Mouse (Mus musculus) Muller cell, postnatal 12 days (primary cell): ENCODE measurements at regions not wholly inside any gene's neighbourhood (a gene's known extent, or its start where the extent isn't known, plus 50 kb on each side); places are given as distances from the start of the nearest gene placed in this dataset.

Source experiments
- DNase-seq: peaks from one replicate; pipeline ENCODE4 v3.0.0-alpha.2; 2015; ENCODE audit errors: inconsistent ontology term

DNA sequence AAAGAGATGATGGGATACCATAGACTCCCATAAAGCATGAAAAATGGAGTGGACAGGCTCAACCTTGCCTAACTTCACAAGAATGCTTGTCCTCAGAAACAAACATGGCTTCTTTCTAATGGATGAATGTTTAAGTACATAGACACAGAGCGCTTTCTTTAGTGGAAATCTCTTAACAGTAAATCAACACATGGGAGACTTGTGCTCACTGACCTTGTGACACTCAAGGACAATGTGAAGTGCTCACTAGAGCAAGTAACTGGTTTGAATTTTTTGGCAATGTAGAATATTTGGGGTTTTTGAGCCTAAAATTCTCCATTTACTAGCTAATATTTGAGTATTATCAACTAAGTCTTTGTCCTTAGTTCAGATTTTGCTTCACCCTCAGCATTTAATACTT is 88.0 kb downstream of the Tent5c start:
- DNase-seq: no peak

- DNase-seq: no peak
These were observed 91.6 kb downstream of the Tent5c start for GRCm38 (mm10) chr3:100397491-100397890.

GRCm38 (mm10) chr3:100394911-100395604 is 94.1 kb downstream of the Tent5c start:
- no peak for DNase-seq

- no peak for DNase-seq
These were observed 95.2 kb downstream of the Tent5c start for GRCm38 (mm10) chr3:100393956-100394355.

- no peak for DNase-seq
These were observed 106.9 kb downstream of the Tent5c start for GRCm38 (mm10) chr3:100382181-100382580.

- DNase-seq: no peak
These were observed 107.8 kb downstream of the Tent5c start for GRCm38 (mm10) chr3:100381363-100381762.

- no peak for DNase-seq
These were observed 113.0 kb downstream of the Tent5c start for GRCm38 (mm10) chr3:100376162-100376561.

DNA sequence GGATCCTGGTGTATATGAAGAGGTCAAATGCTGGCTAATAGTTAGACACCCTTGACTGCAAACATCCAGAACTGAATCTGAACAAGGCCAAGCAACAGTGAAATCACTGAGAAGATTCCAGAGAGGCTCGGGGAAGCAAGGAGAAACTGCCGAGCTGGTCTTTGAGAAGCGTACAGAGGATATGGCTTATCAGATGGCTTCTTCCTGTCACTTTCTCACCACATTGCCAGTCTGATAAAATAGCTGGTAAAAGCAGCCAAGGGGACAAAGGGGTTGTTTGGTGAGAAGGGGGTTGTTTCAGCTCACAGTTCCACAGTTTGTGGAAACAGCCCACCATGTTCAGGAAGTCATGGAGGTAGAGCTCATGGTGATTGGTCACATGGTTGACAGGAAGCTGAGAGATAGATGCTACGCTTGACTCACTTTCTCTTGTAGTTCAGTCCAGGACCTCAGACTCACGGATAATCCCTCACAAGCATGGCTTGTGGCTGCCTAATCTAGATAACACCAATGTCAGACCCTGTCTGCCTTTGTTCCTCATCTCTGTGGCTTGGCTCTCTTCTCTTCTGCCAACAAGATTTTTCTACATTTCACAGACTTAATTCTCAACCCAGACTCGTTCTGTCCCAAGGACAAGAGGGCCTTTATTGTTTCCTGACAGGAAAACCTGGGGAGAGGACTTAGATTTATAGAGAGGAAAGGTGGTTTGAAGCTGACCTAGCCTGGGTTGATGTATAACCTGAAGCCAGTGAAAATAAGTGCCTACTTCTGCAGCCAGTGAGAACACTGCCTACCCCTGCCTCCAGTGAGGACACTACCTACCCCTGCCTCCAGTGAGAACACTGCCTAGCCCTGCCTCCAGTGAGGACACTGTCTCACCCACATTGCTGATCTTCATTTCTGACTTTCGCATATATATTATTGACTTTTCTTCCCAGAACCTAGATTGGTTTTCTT is 122.0 kb downstream of the Tent5c start:
- DNase-seq: no peak

DNA sequence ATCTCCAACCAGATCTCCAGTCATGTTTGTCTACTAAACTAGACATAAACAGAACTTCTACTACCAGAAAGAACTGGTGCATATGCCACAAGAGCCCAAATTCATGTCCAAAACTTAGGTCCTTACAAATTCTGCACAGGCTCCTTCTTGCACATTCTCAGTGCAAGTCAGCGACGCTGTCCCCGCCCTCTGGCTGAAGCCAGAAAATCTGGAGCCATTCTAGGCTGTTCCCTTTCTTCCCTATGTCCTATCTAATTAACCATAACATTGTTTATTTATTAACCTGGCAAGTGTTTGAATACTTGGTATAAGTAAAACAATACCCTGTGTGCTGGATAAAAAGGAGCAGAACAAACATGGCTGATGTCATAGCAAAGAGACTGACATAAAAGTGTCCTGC is 122.7 kb downstream of the Tent5c start:
- DNase-seq: no peak

- DNase-seq: no peak
These were observed 123.7 kb downstream of the Tent5c start for GRCm38 (mm10) chr3:100365354-100365945.

DNA sequence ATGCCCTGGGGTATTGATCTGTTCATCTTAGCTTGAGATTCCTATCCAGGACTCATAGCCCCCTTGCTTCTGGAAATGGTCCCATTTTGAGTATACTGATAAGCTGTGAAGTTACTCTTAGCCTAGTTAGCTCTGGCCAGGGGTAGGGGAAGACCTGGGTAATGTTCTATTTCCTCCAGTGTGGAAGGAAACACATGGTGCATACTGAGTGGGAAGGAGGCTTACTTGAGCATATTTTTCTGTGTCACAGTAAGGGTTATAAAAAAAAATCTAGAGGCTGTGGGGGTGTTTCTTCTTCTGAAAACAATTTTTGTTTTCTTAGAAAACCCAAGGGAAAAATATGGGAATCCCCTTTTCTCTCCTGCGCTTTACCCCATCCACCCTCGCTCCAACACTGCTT is 124.4 kb downstream of the Tent5c start:
- DNase-seq: no peak

DNA sequence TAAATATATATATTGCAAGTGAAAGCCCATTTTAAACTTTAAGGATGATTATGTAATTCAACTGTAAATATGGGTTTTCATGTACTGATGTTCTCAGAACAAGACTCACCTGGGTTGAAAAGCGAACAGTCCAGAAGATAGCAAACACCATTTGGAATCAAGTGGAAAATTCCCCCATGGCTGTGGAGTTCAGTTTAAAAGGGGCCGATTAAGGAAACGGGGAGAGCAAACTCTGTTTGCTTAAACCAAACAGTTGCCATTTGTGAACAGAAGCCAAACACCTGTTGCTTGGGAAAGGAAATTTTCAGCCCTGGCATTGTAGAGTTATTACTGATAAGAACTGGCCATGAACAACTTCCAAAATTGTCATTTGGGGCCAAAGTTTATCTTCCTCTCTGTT is 126.1 kb downstream of the Tent5c start:
- no peak for DNase-seq

- DNase-seq: no peak
These were observed 129.1 kb downstream of the Tent5c start for GRCm38 (mm10) chr3:100360019-100360418.

DNA sequence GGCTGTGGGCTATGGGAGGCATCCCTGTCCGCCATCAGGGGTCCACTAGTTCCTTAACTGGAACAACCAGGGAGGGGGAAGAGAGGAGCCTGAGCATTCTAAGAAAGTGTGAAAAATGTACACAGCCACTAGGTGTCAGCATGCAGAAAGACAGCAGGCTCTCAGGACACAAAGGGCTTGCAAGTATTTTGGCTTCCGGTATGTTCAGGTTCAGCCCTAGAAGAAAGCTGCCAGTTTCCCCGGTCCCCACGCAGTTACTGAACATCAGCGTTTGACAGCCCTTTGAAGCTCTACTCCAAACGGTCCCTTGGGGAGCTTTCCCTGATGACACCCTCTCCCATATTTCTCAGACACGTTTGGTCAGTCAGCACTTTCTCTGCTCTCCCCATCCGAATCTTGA is 130.1 kb downstream of the Tent5c start:
- DNase-seq: peak; percentile 54

DNA sequence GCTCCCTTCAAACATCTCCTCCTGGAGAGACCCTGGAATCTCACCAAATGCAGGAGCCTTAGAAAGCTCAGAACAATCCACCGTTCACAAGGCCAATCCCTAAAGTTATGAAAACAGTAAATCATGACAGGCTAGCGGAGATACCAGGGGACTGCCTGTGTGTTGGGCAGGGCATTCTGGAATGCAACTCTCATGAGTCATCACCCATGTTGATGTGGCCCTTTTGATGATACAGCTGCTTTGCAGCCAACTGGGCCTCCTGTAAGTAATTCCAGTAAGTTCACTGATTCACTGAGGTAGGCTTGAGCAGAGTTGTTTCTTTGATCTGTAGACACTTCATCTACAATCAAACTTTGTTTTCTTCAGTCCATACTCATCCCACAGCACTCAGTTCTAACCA is 155.6 kb downstream of the Tent5c start:
- peak; percentile 66 for DNase-seq

DNA sequence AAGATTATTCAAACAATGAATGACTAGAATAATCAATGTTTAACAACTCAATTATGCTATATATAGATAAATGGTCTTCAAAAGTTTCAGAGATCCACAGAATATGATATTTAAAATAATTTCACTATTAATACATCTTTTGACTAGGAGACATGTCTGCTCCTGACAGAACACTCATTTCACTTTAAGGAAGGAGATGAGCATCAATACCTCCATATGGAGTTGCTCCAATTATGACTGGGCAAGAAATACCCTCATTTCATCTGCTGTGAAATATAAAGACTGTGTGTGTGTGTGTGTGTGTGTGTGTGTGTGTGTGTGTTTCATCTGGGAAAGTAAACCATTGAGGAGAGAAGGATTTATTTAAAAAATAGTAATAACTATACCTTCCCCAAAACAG is 156.2 kb upstream of the Wdr3 start:
- no peak for DNase-seq

DNA sequence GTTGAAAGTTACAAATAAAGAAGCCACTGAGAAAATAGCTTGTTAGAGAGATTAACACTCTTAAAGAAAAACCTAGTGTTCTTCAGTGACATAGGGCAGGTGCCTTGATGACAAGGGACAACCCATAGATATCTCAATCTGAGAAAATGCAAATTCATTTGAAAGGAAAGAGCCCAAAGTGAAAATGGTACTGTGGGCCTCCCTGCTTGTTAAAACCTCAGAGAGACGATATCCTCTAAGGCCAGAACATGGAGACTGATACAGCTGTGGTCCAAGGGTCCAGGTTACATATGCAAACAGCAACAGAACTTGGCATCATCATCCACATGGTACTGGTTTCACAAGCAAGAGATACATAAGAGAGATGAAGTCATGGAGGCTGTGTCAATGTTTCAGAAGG is 125.6 kb upstream of the Wdr3 start:
- no peak for DNase-seq

DNA sequence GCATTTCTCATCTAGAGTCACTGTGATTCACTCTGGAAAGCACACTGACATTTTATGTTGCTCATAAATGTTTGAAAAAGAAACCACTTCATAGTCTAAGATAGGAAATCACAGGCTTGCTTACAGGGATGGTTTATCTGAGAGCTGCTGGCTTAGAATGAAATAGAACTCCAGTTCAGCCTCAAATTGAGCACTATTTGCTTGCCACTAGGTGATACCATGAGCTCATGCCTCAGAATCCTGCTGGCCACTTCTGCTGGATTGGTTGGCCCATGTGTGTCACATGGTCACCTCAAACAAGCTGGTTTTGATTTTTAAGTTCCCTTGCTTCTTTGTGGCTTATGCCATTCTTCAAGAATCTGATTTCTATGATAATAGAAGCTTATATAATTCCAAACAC is 104.8 kb upstream of the Wdr3 start:
- peak; percentile 5 for DNase-seq

- no peak for DNase-seq
These were observed 102.8 kb upstream of the Wdr3 start for GRCm38 (mm10) chr3:100264991-100265390.
